Mouse (Mus musculus) embryonic facial prominence, embryonic 11.5 days (tissue): Measurements from ENCODE around the gene Kcnb1. TPM values are rescaled to one million over a fixed set of nuclear protein-coding genes. Genes with fewer than 3 reads are reported as not detected.

ENCODE experiments used
- ATAC-seq: fragments of 200-750 bp; cut with Nextera tagmentation; replicated peaks from 2 replicates; pipeline ENCODE4 v1.8.0; 2017; ENCODE audit warnings: low read depth; ENCODE audit not compliant: insufficient number of reproducible peaks, low FRiP score, low TSS enrichment
- DNase-seq: peaks from one replicate; pipeline ENCODE4 v3.0.0-alpha.2; 2015; ENCODE audit warnings: low spot score
- H3K27ac ChIP-seq: fragments of 300-500 bp; sonication (generic); replicated peaks from 2 replicates; pipeline ENCODE4 v1.5.1; 2014; ENCODE audit warnings: mild to moderate bottlenecking, low read depth, low read length, control low read depth
- H3K27me3 ChIP-seq: fragments of 300-500 bp; sonication (generic); 2 replicates; pipeline ENCODE4 v1.6.1; 2014; ENCODE audit warnings: mild to moderate bottlenecking, low read length, moderate library complexity, mixed read lengths; ENCODE audit not compliant: control insufficient read depth, insufficient read depth
- H3K36me3 ChIP-seq: fragments of 300-500 bp; sonication (generic); replicated peaks from 2 replicates; pipeline ENCODE4 v1.6.1; 2014; ENCODE audit warnings: low read depth, mild to moderate bottlenecking, low read length, moderate library complexity, mixed read lengths; ENCODE audit not compliant: control insufficient read depth, insufficient read depth
- H3K4me1 ChIP-seq: fragments of 300-500 bp; sonication (generic); 2 replicates; pipeline ENCODE4 v1.6.1; 2014; ENCODE audit warnings: low read length, mixed read lengths; ENCODE audit not compliant: control insufficient read depth, insufficient read depth
- H3K4me2 ChIP-seq: fragments of 300-500 bp; sonication (generic); 2 replicates; pipeline ENCODE4 v1.6.1; 2014; ENCODE audit warnings: low read depth, mild to moderate bottlenecking, control low read depth, low read length, moderate library complexity
- H3K4me3 ChIP-seq: fragments of 300-500 bp; sonication (generic); 2 replicates; pipeline ENCODE4 v1.5.1; 2014; ENCODE audit warnings: low read depth, low read length, control low read depth
- H3K9ac ChIP-seq: fragments of 300-500 bp; sonication (generic); replicated peaks from 2 replicates; pipeline ENCODE4 v1.6.1; 2014; ENCODE audit warnings: mild to moderate bottlenecking, control low read depth, low read length
- H3K9me3 ChIP-seq: fragments of 300-500 bp; sonication (generic); replicated peaks from 2 replicates; pipeline ENCODE4 v1.6.1; 2016; ENCODE audit warnings: mild to moderate bottlenecking, low read length, inconsistent platforms, mixed read lengths; ENCODE audit not compliant: control insufficient read depth
- WGBS: fragments of 180-500 bp; shearing (Covaris S2); extraction: QIAGEN DNeasy Blood & Tissue Kit; methylation state at CpG from one replicate; pipeline ENCODE4 v1.1.7; 2014; 5-methylcytosine and 5-hydroxymethylcytosine counted together
- polyA plus RNA-seq: library from polyadenylated mRNA; unstranded; fragments of >200 nt; fragmentation: Nextera tagmentation; extraction: Ambion mirVana; gene quantifications from 2 replicates; pipeline ENCODE4 v1.2.1, GENCODE M21; 2014

Gene Kcnb1
- polyA plus RNA-seq, 1 experiment from 2014 or later = 0.39 TPM

DNA sequence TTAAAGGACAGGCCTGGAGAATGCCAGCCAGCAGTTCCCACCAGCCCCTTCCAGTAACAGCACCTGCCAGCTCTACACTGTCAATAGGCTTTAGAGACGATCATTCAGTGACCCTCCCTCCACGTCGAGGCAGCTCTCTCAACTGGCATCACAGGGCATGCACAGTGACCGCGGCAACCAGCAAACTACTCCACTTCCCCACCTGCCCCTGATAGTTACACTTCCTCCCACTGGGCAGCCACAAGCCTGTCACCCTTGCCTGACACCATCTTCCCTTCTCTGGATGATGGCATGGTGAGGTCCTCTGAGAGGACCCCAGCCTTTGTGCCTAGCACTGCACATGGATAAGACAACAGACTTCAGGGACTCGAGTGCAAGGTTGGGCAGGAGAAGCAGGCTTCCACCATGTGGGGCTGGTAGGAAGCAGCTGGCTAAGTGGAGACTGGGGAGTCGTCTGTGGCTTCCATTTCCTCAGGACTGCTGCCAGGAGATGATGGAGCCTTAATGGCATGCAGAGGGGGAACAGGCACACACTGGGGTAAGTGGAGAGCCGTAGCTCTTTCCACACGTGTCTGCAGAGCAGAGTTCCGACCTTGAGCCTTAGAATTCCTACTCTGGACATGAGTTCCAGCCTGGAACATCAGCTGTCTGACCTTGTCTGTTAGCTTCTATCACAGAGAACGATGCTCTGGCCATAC is 22.3 kb downstream of the Kcnb1 start:
- no peak overlapping the region for H3K4me3 ChIP-seq
- H3K9me3 ChIP-seq = no peaks in the 10 kb centered on the region
- no peak for ATAC-seq
- no peaks in the 10 kb centered on the region for H3K4me1 ChIP-seq
- no peaks in the 10 kb centered on the region for H3K36me3 ChIP-seq
- no peaks in the 10 kb centered on the region for H3K27me3 ChIP-seq
- DNase-seq = no peak
- 65% methylated on average over 11 of the region's 11 CpGs for WGBS
- H3K4me2 ChIP-seq = no peak overlapping the region
- H3K9ac ChIP-seq = no peak overlapping the region
- H3K27ac ChIP-seq = no peak overlapping the region

DNA sequence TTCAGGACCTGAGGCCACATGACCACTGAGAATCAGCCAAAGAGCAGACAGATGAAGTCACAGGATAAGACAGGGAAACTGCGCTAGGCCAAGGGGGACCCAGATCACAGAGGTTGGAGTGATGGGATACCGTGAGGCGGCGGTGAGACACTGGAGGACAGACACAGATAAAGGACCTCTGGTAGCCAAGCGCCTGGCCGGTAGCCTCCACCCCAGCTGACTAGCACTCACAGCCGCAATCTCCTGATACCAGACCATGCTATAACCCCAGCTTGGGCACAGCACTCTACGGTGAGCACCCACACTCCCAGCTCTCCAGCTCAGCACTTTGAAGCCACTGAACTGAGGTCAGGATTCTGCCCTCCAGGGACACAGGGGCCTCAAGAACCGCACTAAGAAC is 26.4 kb downstream of the Kcnb1 start:
- Histone ChIP-seq H3K27ac (no peak overlapping the region), H3K9ac (no peak overlapping the region), H3K4me2 (no peak overlapping the region), H3K27me3 (no peaks in the 10 kb centered on the region), H3K4me1 (no peaks in the 10 kb centered on the region), H3K36me3 (no peaks in the 10 kb centered on the region), H3K9me3 (no peaks in the 10 kb centered on the region), H3K4me3 (no peak overlapping the region)
- ATAC-seq (no peak), DNase-seq (no peak)
- 85% methylated on average over 9 of the region's 9 CpGs for WGBS

DNA sequence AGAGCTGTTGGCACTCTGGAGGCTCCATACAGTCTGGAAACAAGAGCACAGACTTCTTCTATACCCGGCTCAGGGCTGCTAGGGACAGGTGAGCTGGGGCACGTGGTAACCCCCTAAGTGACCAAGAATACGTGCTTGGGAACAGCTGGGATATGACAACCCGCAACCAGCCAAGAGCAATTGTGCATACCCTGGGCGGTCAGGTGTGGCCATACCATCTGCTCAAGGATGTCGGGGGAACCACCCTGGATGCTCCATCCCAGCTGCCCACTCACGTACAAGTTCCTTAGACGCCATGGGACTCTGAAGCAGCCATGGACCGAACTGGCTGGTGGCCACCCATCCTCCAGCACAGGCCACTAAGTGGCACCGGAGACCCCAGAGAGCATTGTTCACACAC is 26.8 kb downstream of the Kcnb1 start:
- 89% methylated on average over 10 of the region's 10 CpGs for WGBS

GRCm38 (mm10) chr2:167162516-167163021 is 27.4 kb downstream of the Kcnb1 start:
- no peak overlapping the region for H3K4me2 ChIP-seq
- H3K9ac ChIP-seq = no peak overlapping the region
- DNase-seq (no peak), ATAC-seq (no peak)
- no peak overlapping the region for H3K4me3 ChIP-seq
- H3K4me1 ChIP-seq = no peaks in the 10 kb centered on the region
- H3K27ac ChIP-seq = no peak overlapping the region
- no peaks in the 10 kb centered on the region for H3K9me3 ChIP-seq
- H3K27me3 ChIP-seq = no peaks in the 10 kb centered on the region
- WGBS = 80% methylated on average over 10 of the region's 10 CpGs
- no peaks in the 10 kb centered on the region for H3K36me3 ChIP-seq

More for the DNA sequence above, 26.8 kb downstream of the Kcnb1 start:
- H3K4me3 ChIP-seq = no peak overlapping the region
- ATAC-seq = no peak
- H3K4me2 ChIP-seq = no peak overlapping the region
- DNase-seq = no peak
- no peaks in the 10 kb centered on the region for H3K27me3 ChIP-seq
- H3K4me1 ChIP-seq = no peaks in the 10 kb centered on the region
- no peaks in the 10 kb centered on the region for H3K36me3 ChIP-seq
- H3K27ac ChIP-seq = no peak overlapping the region
- no peaks in the 10 kb centered on the region for H3K9me3 ChIP-seq
- no peak overlapping the region for H3K9ac ChIP-seq

DNA sequence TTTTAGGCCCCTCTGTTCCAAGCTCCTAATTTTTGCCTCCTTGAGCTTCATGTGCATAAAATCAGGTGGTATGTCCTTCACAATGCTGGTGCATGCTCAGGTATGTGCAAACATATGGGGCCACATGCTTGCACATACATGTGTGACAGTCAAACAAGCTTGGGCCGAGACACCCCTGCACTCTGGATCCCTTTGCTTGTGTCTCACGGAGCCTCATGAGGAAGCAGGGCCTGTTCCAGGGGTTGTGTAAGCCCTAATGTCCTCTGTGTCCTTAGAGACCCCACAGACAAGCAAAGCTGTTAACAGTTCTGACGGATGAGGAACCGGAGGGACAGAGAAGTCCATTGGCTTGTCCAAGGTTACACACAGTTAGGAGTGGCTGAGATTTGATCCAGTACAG is 30.2 kb downstream of the Kcnb1 start:
- Histone ChIP-seq H3K9ac (no peak overlapping the region), H3K4me1 (no peaks in the 10 kb centered on the region), H3K27me3 (no peaks in the 10 kb centered on the region), H3K4me2 (no peak overlapping the region), H3K4me3 (no peak overlapping the region), H3K36me3 (no peaks in the 10 kb centered on the region), H3K27ac (no peak overlapping the region), H3K9me3 (no peaks in the 10 kb centered on the region)
- 94% methylated on average over 4 of the region's 4 CpGs for WGBS
- ATAC-seq (no peak), DNase-seq (no peak)

- Histone ChIP-seq H3K27ac (no peak overlapping the region), H3K36me3 (no peaks in the 10 kb centered on the region), H3K27me3 (no peaks in the 10 kb centered on the region), H3K4me3 (no peak overlapping the region), H3K9ac (no peak overlapping the region), H3K9me3 (no peaks in the 10 kb centered on the region), H3K4me2 (no peak overlapping the region), H3K4me1 (no peaks in the 10 kb centered on the region)
- 85% methylated on average over 5 of the region's 5 CpGs for WGBS
- DNase-seq (no peak), ATAC-seq (no peak)
Observed at GRCm38 (mm10) chr2:167158780-167159179, 31.2 kb downstream of the Kcnb1 start.

GRCm38 (mm10) chr2:167156118-167156715 is 33.7 kb downstream of the Kcnb1 start:
- Histone ChIP-seq H3K4me3 (no peak overlapping the region), H3K9ac (no peak overlapping the region), H3K36me3 (no peaks in the 10 kb centered on the region), H3K9me3 (no peaks in the 10 kb centered on the region; the same call in 1 of the 2 replicates), H3K27ac (no peak overlapping the region), H3K4me1 (no peaks in the 10 kb centered on the region), H3K27me3 (no peaks in the 10 kb centered on the region), H3K4me2 (no peak overlapping the region)
- ATAC-seq (no peak), DNase-seq (no peak)
- WGBS = 41% methylated on average over 9 of the region's 9 CpGs

GRCm38 (mm10) chr2:167155541-167155973 is 34.4 kb downstream of the Kcnb1 start:
- ATAC-seq = peak; percentile 44; the same call in 1 of the 2 replicates
- no peak overlapping the region for H3K4me2 ChIP-seq
- H3K27me3 ChIP-seq = no peaks in the 10 kb centered on the region
- H3K36me3 ChIP-seq = no peaks in the 10 kb centered on the region
- no peak overlapping the region for H3K27ac ChIP-seq
- H3K9ac ChIP-seq = no peak overlapping the region
- H3K4me3 ChIP-seq = no peak overlapping the region
- no peaks in the 10 kb centered on the region; the same call in 1 of the 2 replicates for H3K9me3 ChIP-seq
- H3K4me1 ChIP-seq = no peaks in the 10 kb centered on the region
- no peak for DNase-seq
- 49% methylated on average over 4 of the region's 4 CpGs for WGBS
